Mouse (Mus musculus) cerebellum, adult 11-12 months (tissue): Measurements from ENCODE around the gene Mrps26.

ENCODE experiments used
- DNase-seq: peaks from one replicate; pipeline ENCODE4 v3.0.0; 2022

Mrps26 gene

GRCm38 (mm10) chr2:130576564-130576963 lies 13.0 kb downstream of the Mrps26 start:
- DNase-seq, result peak; percentile 50

- DNase-seq, result no peak
These were observed 13.5 kb downstream of the Mrps26 start for GRCm38 (mm10) chr2:130577021-130577420.

GRCm38 (mm10) chr2:130577632-130578031 lies 14.1 kb downstream of the Mrps26 start:
- no peak for DNase-seq

DNA sequence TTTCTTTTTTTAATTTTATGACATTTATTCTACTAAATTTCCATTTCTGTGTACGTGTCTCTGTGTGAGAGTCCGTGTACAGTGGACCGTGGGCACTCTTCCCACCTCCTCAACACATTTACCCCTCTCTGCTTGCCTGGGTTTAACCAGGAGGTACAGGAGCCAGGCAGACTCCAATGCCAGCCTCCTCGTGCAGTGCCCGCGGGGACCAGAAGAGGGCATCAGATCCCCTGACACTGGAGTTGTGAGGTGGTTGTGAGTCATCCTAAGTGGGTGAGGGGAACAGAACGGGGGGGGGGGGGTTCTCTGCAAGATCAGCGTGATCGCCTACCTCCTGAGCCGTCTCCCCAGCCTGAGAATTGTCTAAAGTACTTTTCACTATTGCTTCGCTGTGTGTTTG lies 14.6 kb downstream of the Mrps26 start:
- peak; percentile 44 for DNase-seq

GRCm38 (mm10) chr2:130579791-130580190 lies 16.2 kb downstream of the Mrps26 start:
- DNase-seq, result no peak

DNA sequence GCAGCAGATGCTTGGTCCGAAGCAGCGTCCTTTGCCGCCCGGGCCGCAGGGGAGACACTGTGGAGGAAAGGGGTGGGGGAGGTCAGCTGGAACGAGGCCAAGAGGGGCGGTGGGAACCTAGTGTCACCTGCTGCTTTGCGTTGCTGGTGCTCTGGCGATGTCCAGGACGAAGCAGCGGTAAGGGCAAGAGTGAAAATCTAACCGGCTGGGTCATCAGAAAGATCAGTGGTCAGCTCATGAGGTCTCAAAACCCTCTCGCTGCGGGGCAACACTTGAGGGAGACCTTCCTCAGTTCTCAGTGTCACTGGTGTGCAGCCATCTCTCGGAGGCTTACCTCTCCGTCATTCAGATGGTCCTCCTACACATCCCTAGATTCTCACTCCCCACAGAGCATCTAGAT lies 17.7 kb downstream of the Mrps26 start:
- DNase-seq, result no peak

DNA sequence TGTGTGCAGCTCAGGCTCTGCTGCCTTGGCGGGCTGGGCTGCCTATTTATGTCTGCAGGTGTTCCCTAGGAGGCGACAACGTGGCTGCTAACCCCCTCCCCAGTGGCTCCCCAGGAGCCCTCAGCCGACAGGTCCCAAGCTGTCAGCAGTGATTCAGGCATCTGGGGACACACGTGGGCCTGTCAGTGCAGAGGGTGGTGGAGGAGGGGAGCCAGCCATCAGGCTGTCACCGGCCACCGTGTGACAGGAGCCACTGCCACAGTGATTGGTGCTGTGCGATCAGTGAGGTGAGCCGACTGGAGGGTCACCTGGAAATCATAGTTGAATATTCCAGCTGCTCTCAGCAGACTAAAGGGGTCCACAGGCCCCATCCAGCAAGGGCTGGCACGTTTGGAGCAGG lies 19.0 kb downstream of the Mrps26 start, which contains the start of gene Avp:
Gene Avp, minus strand, starts transcription at position 3 of the 400 bp plus-strand sequence.
- DNase-seq, result no peak

GRCm38 (mm10) chr2:130583902-130584560 lies 20.5 kb downstream of the Mrps26 start:
- DNase-seq, result no peak

DNA sequence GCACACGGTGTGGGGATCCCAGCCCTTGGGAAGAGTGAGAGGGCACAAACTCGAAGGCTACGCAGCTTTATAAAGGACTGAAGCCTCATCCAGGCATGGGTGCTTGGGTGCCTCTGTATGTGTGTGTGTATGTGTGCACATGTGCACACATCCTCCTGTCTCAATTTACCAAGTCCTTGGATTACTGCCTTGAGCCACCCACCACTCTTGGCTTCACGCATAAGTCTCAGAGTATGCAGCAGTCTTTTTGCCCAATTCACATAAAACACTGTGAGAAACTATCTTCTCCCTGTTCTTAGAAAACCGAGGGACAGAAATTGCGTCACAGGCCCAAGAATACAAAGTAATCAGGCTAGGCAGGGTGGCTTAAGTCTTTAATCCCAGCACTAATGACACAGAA lies 22.5 kb downstream of the Mrps26 start:
- no peak for DNase-seq

DNA sequence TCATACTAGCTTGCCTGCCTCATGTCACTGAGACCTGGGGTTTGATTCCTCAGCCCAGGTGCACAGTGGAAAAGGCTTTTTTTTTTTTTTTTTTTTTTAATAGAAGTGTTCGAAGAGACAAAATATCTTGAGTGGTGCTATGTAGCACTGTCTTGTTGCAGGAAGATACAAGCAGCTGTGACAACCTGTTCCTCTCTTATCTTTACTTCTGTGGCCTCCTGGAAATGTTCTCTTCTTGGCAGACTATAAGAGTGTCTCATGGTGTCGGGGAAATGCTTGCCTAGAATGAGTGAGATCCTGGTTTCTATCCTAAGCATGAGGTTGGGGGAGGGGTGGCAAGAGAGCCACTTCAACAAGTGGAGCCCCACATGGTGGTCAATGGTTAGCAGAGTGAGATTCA lies 24.8 kb downstream of the Mrps26 start:
- no peak for DNase-seq

- DNase-seq, result no peak
These were observed 25.6 kb downstream of the Mrps26 start for GRCm38 (mm10) chr2:130589157-130589556.

DNA sequence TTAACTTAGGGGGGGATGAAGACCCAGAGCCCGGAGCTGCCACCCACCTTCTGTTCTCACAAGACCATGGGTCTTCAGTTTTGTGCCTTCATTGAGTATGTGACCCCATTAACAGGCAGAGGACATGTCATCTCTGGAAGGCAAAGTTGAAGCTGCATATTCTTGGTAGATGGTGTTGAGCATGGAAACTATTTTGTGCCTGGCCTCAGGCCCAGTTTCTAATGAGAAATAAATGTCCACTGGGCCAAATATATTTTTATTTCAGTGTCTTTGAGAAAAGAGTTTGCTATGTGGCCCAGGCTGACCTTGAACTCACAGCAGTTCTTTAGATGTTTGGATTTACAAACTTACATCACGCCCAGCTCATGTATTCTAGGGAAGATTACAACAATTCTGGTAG lies 26.2 kb downstream of the Mrps26 start:
- no peak for DNase-seq

DNA sequence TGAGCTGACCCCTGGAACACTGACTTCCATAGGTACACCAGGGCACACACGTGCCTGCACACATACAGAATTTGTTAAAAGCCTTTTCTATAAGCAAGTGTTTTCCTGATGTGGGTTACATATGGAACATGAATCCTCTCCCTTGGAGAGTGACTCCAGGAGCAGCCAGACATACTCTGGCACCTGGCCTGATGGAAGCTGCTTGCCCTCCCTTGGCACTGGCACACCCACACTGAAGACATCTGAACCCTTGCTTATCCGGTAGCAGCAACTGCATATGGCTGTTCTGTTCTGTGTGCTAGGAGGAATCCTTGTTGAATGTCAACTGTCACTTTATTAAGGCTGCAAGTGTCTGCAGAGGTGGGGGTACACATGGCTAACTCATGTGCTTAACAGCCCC lies 27.5 kb downstream of the Mrps26 start:
- no peak for DNase-seq

DNA sequence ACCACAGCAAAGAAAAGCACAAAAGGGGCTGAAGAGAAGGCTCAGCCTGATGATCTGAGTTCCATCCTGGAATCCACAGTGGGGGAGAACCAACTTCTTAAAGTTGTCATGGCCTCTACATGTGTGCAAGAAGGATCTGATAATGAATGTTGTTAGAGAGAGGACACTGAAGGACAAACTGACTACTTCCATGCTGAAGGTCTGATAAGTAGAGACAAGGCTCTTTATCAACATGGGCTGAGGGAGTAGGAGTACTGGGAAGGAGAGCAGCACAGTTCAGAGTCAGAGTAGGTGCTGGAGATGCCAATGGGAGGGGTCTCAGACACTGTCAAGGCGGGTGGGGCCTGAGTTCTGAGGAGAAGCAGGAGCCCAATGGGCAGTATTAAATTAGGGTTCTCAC lies 32.1 kb downstream of the Mrps26 start:
- DNase-seq, result no peak

- DNase-seq, result no peak
These were observed 34.1 kb downstream of the Mrps26 start for GRCm38 (mm10) chr2:130597601-130598010.

DNA sequence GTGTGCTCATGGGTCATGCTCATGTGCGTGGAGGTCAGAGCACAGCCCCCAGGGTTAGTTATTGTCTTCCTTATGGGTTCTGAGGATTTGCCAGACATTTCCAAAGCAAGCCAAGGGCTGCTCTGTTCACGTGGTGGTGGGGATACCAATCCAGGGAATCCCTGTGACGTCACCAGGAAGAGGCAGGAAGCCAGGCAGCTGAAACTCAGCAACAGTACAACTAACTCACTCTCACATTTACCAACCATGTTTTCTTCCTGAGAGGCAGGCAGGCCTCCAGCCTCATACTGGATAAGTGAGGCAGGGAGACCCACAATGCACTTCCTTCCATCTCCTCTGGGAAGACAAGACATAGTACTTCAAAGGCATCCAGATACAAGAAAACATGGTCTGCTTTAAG lies 34.9 kb downstream of the Mrps26 start:
- no peak for DNase-seq

- DNase-seq, result no peak
These were observed 38.7 kb downstream of the Mrps26 start for GRCm38 (mm10) chr2:130602195-130602594.

GRCm38 (mm10) chr2:130613091-130613490 lies 49.5 kb downstream of the Mrps26 start:
- no peak for DNase-seq
